Mouse (Mus musculus): ENCODE data around the gene Eml2. TPM values are rescaled to one million over a fixed set of nuclear protein-coding genes. Genes with fewer than 3 reads are reported as not detected.
"Not testable (repeated sequence)": the region's sequence is repeated elsewhere in the genome, so short reads cannot be mapped to it uniquely, and the experiment has no call there.

Eml2 gene
- polyA plus RNA-seq, 1 experiment from 2014 or later = 2.8 TPM

DNA sequence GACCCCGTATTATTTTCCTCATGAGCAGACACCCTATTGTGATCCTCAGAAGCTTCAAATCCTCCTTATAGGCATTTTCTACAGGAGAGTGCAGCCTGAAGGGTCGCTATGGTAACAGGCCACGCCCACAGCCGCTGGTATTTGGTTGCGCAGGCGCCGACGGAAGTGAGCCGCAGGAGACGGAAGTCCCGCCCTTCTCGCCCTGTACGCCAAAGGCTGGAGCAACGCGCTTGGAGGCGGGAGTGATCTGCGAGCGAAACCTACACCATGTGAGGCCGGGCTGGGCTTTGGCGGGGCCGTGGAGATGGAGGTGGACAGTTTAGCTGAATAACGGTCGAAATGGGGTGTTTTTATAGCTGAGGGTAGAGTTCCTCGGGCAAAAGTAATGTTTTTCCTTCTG lies 26.6 kb upstream of the Eml2 start, which contains the start of gene Snrpd2:
Snrpd2 (plus strand) TSS at position 97 of the 400 bp plus-strand sequence.
- no peaks in the 10 kb centered on the region for H3K27me3 ChIP-seq (ENCODE audit: insufficient read depth, poor library complexity, severe bottlenecking)
- H3K27ac ChIP-seq = peak within 1 kb of the TSS; percentile 89
- no peaks in the 10 kb centered on the region for H3K9me3 ChIP-seq
- peaks cover 53% of the 10 kb centered on the region for H3K36me3 ChIP-seq
- WGBS = under 1% methylated on average over 24 of the region's 24 CpGs
- H3K4me3 ChIP-seq = peak within 1 kb of the TSS; percentile 78
- peak; percentile 99 for DNase-seq (ENCODE audit: low spot score)
- H3K4me1 ChIP-seq (replicated peaks) = peaks cover 33% of the 10 kb centered on the region

DNA sequence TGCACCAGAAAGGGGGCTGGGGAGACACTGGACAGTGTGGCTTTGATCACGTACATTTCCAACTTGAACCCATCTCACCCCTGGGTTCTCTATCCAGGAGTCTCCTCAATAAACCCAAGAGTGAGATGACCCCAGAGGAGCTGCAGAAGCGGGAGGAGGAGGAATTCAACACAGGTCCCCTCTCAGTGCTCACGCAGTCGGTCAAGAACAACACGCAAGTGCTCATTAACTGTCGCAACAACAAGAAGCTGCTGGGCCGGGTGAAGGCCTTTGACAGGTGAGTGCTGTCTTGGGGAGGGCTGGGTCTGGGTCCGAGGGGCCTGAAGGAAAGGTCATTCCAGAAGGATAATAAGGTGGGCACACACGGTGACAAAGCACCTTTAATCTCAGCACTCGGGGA lies 25.1 kb upstream of the Eml2 start:
- H3K9me3 ChIP-seq; H3K27ac ChIP-seq; H3K27me3 ChIP-seq (ENCODE audit: insufficient read depth, poor library complexity, severe bottlenecking); DNase-seq (ENCODE audit: low spot score): not testable (repeated sequence)
- WGBS = 94% methylated on average over 10 of the region's 10 CpGs
- Histone ChIP-seq H3K4me1 (replicated peaks) (peaks cover 33% of the 10 kb centered on the region), H3K36me3 (peaks cover 62% of the 10 kb centered on the region), H3K4me3 (peak overlapping the region; percentile 78)

DNA sequence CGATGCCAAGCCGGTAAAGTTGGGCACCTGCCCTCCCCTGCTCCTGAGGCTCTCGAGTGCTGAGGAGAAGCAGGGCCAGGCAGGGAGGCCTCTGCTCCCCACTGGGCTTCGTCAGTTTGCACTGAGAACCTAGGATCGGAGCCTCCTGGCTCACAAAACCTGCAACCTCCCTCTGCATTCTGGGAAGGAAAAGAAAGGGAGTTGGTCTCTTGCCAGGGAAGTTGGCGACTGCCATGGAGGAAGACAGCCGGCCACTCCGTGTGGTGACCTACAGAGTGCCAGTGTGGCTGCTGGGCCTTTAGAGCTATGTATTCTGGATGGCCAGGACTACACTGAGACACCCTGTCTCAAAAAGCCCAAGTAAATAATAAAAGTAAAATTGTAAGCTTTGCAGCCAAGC lies 21.4 kb upstream of the Eml2 start:
- H3K4me3 ChIP-seq = no peak overlapping the region
- peaks cover 31% of the 10 kb centered on the region for H3K4me1 ChIP-seq (replicated peaks)
- 86% methylated on average over 8 of the region's 8 CpGs for WGBS
- H3K27ac ChIP-seq = no peak overlapping the region
- H3K27me3 ChIP-seq (ENCODE audit: insufficient read depth, poor library complexity, severe bottlenecking) = peaks cover 22% of the 10 kb centered on the region
- no peaks in the 10 kb centered on the region for H3K9me3 ChIP-seq
- DNase-seq (ENCODE audit: low spot score) = no peak
- peaks cover 58% of the 10 kb centered on the region for H3K36me3 ChIP-seq

DNA sequence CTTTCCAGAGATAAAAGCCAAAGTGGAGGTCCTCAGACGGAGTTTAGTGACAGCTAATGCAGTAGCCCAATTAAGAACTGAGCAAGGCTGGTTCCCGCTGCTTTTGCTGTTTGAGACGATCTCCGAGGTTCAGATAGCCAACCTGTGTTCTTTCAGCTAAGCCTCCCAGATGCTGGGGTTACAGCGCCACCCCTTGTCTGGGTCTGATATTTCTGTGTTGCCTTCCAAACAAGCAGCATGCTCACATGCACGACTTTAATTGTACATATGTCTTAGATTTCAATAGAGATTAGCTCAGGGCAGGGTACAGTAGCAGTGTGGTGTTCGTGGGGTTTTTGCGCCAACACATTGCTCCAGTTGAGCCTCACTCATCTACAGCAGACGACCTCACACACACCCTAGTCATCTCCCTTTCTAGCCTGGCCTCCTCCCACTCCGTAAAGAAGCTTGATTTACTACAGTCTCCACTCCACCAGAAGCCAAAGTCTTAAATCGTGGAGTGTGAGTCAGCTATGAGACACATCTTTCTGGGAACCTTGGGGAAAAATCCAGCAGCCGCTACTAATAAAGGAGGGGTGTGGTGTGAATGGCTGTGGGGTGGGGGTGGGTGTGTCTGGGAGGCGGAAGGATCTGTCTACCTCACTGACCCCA lies 20.3 kb upstream of the Eml2 start:
- 68% methylated on average over 13 of the region's 13 CpGs for WGBS
- Histone ChIP-seq H3K4me1 (replicated peaks) (peaks cover 29% of the 10 kb centered on the region), H3K9me3 (no peaks in the 10 kb centered on the region), H3K27ac (no peak overlapping the region), H3K27me3 (ENCODE audit: insufficient read depth, poor library complexity, severe bottlenecking) (peaks cover 33% of the 10 kb centered on the region), H3K36me3 (peaks cover 56% of the 10 kb centered on the region), H3K4me3 (no peak overlapping the region)
- DNase-seq (ENCODE audit: low spot score) = no peak

GRCm38 (mm10) chr7:19157160-19157800 lies 18.9 kb upstream of the Eml2 start:
- peak; percentile 93 for DNase-seq (ENCODE audit: low spot score)
- H3K27ac ChIP-seq = peak overlapping the region; percentile 79
- H3K4me1 ChIP-seq (replicated peaks) = peaks cover 26% of the 10 kb centered on the region
- peak overlapping the region; percentile 37 for H3K4me3 ChIP-seq
- peaks cover 43% of the 10 kb centered on the region for H3K36me3 ChIP-seq
- 7% methylated on average over 30 of the region's 30 CpGs for WGBS
- H3K27me3 ChIP-seq (ENCODE audit: insufficient read depth, poor library complexity, severe bottlenecking) = peaks cover 42% of the 10 kb centered on the region
- no peaks in the 10 kb centered on the region for H3K9me3 ChIP-seq

GRCm38 (mm10) chr7:19158601-19159000 lies 17.6 kb upstream of the Eml2 start:
- H3K9me3 ChIP-seq = no peaks in the 10 kb centered on the region
- H3K36me3 ChIP-seq = peaks cover 29% of the 10 kb centered on the region
- no peak overlapping the region for H3K4me3 ChIP-seq
- 65% methylated on average over 11 of the region's 11 CpGs for WGBS
- H3K27ac ChIP-seq = no peak overlapping the region
- peaks cover 55% of the 10 kb centered on the region for H3K27me3 ChIP-seq (ENCODE audit: insufficient read depth, poor library complexity, severe bottlenecking)
- DNase-seq (ENCODE audit: low spot score) = no peak
- peaks cover 29% of the 10 kb centered on the region for H3K4me1 ChIP-seq (replicated peaks)

GRCm38 (mm10) chr7:19159411-19159810 lies 16.8 kb upstream of the Eml2 start:
- peaks cover 63% of the 10 kb centered on the region for H3K27me3 ChIP-seq (ENCODE audit: insufficient read depth, poor library complexity, severe bottlenecking)
- no peaks in the 10 kb centered on the region for H3K9me3 ChIP-seq
- no peak overlapping the region for H3K27ac ChIP-seq
- 13% methylated on average over 18 of the region's 18 CpGs for WGBS
- peaks cover 37% of the 10 kb centered on the region for H3K4me1 ChIP-seq (replicated peaks)
- H3K4me3 ChIP-seq = peak overlapping the region; percentile 52
- H3K36me3 ChIP-seq = peaks cover 21% of the 10 kb centered on the region
- no peak for DNase-seq (ENCODE audit: low spot score)

DNA sequence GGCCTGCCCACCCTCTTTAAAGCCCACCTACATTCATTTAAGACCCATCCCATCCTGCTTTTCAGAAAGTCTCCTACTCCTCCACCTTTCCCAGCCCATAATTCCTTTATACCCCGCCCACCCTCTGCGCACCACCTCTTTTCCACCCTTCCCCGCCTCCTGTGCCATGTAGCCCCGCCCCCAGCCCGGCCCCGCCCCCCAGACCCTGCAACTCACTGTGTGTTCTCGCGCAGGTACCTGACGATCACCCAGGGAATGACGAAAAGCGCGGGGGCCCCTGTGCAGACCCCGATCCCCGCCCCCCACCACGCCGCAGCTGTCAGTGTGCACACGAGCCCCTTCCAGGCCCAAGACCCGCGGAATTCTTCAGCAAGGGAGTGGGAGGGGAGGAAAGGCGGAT lies 16.1 kb upstream of the Eml2 start:
- Histone ChIP-seq H3K36me3 (peaks cover 14% of the 10 kb centered on the region), H3K9me3 (no peaks in the 10 kb centered on the region), H3K27ac (peak overlapping the region; percentile 23; the same call in 1 of the 2 replicates), H3K4me1 (replicated peaks) (peaks cover 44% of the 10 kb centered on the region), H3K27me3 (ENCODE audit: insufficient read depth, poor library complexity, severe bottlenecking) (peaks cover 70% of the 10 kb centered on the region), H3K4me3 (peak overlapping the region; percentile 52)
- WGBS = 2% methylated on average over 20 of the region's 20 CpGs
- peak; percentile 60 for DNase-seq (ENCODE audit: low spot score)

DNA sequence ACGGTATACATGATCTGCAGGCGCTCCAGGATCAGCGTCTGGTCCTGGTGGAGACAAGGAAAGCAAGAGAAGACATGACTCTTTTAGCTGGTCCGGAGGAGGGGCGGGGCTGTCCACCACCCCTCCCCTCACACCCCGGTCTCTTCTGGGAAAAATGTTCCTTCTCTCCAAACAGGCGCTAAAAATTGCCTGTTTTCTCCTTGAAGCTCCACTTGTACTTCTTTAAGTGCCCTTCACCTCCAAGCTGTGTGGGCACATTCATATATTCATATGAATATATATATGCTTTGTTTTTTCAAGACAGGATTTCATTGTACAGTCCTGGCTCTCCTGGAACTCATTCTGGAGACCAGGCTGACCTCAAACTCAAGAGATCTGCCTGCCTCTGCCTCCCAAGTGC lies 13.3 kb upstream of the Eml2 start:
- WGBS = 85% methylated on average over 7 of the region's 7 CpGs
- no peak for DNase-seq (ENCODE audit: low spot score)
- Histone ChIP-seq H3K4me1 (replicated peaks) (peaks cover 46% of the 10 kb centered on the region), H3K9me3 (peaks cover 3% of the 10 kb centered on the region; the same call in 1 of the 2 replicates), H3K27me3 (ENCODE audit: insufficient read depth, poor library complexity, severe bottlenecking) (peaks cover 77% of the 10 kb centered on the region), H3K4me3 (no peak overlapping the region), H3K36me3 (no peaks in the 10 kb centered on the region), H3K27ac (no peak overlapping the region)

GRCm38 (mm10) chr7:19163752-19164151 lies 12.5 kb upstream of the Eml2 start:
- no peaks in the 10 kb centered on the region for H3K36me3 ChIP-seq
- 34% methylated on average over 12 of the region's 12 CpGs for WGBS
- H3K4me1 ChIP-seq (replicated peaks) = peaks cover 46% of the 10 kb centered on the region
- no peak for DNase-seq (ENCODE audit: low spot score)
- peaks cover 3% of the 10 kb centered on the region; the same call in 1 of the 2 replicates for H3K9me3 ChIP-seq
- peaks cover 77% of the 10 kb centered on the region for H3K27me3 ChIP-seq (ENCODE audit: insufficient read depth, poor library complexity, severe bottlenecking)
- H3K27ac ChIP-seq = 0 out of 2 replicates have a peak overlapping the region, but pooled peaks have one; percentile 8
- peak overlapping the region; percentile 31 for H3K4me3 ChIP-seq

GRCm38 (mm10) chr7:19164189-19164588 lies 12.0 kb upstream of the Eml2 start:
- H3K9me3 ChIP-seq = peaks cover 3% of the 10 kb centered on the region; the same call in 1 of the 2 replicates
- no peak for DNase-seq (ENCODE audit: low spot score)
- H3K4me1 ChIP-seq (replicated peaks) = peaks cover 45% of the 10 kb centered on the region
- no peaks in the 10 kb centered on the region for H3K36me3 ChIP-seq
- peak overlapping the region; percentile 31 for H3K4me3 ChIP-seq
- H3K27me3 ChIP-seq (ENCODE audit: insufficient read depth, poor library complexity, severe bottlenecking) = peaks cover 73% of the 10 kb centered on the region
- 3% methylated on average over 6 of the region's 6 CpGs for WGBS
- no peak overlapping the region for H3K27ac ChIP-seq

DNA sequence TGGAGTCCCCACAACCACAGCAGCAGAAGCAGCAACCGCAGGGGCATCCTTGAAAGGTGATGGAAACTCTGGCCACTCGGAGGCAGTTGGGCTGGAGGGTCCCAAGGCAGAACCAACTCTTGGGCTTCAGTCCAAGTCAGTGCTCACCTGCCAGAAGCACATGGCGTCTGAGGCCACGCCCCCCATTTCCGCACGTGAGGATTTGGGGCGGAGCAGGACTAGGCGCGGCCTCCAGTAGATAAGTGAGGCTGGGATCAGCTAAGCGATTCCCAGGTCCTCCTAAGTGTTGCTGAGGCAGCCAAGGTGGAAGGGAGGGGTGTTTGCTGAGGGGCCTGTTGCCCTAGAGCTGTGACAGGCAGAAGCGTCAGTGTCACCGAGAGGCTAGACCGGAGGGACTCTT lies 11.2 kb upstream of the Eml2 start:
- 4% methylated on average over 13 of the region's 13 CpGs for WGBS
- peaks cover 65% of the 10 kb centered on the region for H3K27me3 ChIP-seq (ENCODE audit: insufficient read depth, poor library complexity, severe bottlenecking)

More for the DNA sequence above, 11.2 kb upstream of the Eml2 start:
- H3K36me3 ChIP-seq = no peaks in the 10 kb centered on the region
- H3K4me1 ChIP-seq (replicated peaks) = peaks cover 42% of the 10 kb centered on the region
- DNase-seq (ENCODE audit: low spot score) = no peak
- no peak overlapping the region for H3K27ac ChIP-seq
- H3K9me3 ChIP-seq = peaks cover 3% of the 10 kb centered on the region; the same call in 1 of the 2 replicates
- H3K4me3 ChIP-seq = peak overlapping the region; percentile 31

Data from hindbrain, embryonic 10.5 days (tissue).